Mouse (Mus musculus): ENCODE results near the gene Eps8l3. TPM values are rescaled to one million over a fixed set of nuclear protein-coding genes. Genes with fewer than 3 reads are reported as not detected.
A peak's percentile ranks its signal among the peaks of the same experiment; 100 is the strongest.

Gene Eps8l3
- not detected for total RNA-seq (2021)
- long read RNA-seq, experiment 1: 0 reads
- long read RNA-seq, experiment 2: 0 reads

DNA sequence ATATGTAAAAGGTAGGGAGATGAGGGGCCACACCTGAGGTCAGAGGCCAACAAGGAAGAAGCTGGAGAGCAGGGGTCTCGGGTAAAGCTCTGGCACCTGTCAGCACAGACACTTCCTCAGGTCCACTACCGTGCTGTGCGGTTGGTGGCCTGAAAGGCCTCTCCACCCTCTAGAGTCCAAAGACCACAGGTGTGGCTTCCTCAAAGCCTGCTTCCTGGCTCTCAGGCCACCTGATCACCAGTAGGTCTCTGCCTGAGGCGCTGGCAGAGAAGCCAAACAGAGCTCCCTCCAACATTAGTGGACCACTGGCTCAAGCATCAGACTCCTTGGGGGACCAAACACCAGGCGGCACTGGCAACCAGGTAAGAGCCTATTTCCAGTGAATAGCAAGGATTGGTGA, at the start of gene Eps8l3:
Eps8l3 (plus strand) TSS at position 225 of the 400 bp plus-strand sequence.
- DNase-seq: no peak

DNA sequence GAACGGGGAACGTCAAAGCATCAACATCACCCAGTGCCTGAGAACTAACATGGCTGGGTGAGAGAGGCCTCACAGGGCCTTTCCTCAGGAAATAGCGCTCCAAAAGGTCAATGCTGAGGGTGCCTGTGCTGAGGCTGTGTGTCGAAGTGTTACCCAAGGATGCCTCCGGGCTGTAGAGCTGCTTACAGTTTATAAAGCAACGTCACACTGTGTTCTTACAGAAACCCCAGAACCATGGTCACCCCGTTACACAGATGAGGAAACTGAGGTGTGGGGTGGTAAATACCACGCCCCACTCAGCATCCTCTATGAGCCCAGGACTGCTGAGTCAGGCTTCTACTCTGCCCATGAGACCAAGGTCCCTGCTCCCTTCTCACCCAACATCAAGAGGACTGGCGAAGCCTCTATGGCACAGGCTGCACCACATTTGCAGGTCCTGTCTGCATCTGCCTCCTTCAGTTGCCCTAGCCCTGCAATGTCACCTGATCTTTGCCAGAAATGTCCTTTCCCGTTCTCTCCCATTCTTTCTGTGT, 49.1 kb upstream of the Eps8l3 start:
- DNase-seq: no peak

DNA sequence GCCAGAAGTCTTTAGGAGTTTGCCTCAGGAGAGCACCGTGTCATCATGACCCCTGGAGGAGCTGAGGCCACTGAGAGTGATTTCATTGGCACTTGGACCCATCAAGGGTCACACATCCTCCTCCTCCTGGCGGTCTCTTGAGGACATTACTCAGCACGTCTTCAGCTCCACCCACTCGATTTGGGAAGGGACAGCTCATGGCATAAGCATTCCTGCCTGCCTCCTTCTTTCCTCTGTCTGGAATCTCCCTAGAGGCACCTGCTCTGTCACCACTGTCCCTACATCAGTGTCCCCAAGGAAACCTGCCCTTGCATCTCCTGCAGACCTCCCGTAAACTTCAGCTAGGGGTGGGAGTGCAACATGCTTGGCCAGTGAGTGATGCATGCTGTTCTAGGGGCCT, 48.5 kb upstream of the Eps8l3 start:
- no peak for DNase-seq

DNA sequence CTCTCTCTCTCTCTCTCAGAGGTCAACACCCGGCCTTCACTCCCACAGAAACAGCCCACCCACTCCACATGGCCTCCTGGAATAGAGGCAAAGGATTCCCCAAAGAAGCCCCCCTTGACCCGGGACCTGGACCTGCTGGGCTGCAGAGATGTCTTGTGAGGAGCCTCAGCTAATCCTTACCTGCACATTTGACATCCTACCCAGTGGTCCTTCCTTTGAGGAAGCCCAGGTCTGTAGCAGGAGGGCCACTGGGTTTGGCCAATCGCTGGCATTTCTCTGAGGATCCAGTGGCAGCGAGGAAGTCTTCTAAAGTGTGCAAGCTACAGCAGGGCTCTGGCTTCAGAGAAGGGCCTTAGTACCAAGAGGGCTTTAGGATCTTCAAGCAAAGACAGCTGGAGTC, 48.0 kb upstream of the Eps8l3 start:
- no peak for DNase-seq

DNA sequence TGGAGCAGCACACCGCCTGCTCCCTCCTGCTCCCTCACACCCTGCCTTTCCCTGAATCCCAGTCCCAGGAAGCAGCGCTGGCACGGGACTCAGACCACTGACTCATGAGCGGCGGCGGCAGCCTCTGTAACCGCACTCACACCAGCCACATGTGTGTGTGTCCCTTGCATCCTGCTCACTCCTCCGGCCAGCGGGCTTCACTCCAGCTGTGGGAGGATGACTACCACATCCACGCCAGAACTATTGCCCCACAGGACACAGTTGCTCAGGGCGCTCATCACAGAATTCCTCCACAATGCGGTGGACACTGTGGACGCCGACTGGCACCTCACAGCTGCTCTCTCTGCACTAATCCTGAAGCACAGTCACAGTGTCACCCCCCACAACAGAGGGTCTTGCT, 47.4 kb upstream of the Eps8l3 start:
- DNase-seq: peak; percentile 27 to 50

DNA sequence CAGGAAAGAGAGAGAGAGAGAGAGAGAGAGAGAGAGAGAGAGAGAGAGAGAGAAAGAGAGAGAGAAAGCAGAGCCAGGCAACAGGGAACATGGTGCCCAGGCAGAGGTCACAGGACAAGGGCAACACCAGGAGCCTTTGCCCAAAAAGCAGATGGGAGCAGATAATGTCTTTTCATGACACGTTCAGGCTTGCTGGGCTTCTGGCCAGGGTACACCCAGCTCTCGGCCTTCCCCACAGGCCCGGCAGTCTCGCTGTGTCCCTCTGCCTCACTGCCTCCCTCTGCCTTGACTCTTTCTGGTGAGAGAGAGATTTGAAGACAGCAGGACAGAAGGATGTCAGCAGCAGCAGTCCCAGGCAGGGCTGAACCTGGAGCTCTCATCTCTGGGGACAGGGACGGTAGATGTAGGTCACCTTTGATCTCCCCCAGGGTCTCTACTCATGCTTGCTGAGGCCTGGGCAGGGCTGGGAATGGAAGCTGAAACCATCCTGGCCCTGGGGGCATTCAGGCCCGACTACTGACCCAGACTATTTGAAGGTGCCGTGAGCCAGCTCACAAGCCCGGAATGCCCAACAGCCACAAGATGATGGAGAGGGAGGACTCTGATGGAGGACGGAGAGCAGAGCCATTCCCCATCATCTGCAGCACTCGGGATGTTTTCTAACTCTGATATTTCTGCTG, 45.0 kb upstream of the Eps8l3 start:
- DNase-seq: peak in 1 of 2 experiments; percentile 72

DNA sequence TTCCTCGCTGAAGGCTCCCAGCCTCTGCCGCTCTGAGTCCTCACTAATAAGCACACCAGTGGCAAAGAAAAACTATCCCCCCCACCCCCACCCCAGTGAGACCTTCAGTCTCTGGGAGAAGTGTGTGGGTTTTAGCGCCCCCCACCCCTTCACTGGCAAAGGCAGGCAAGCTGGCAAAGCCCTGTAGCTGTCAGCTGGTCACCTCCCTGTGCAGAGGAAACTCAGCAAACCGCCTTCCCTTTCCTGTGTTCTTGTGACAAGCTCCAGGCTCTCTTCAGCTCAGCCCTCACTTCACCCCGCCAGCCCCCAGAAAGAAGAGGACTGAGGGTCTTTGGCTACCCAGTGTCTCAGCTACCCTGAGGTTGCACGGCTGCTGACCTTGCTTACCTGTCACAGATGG, 44.4 kb upstream of the Eps8l3 start:
- no peak for DNase-seq

DNA sequence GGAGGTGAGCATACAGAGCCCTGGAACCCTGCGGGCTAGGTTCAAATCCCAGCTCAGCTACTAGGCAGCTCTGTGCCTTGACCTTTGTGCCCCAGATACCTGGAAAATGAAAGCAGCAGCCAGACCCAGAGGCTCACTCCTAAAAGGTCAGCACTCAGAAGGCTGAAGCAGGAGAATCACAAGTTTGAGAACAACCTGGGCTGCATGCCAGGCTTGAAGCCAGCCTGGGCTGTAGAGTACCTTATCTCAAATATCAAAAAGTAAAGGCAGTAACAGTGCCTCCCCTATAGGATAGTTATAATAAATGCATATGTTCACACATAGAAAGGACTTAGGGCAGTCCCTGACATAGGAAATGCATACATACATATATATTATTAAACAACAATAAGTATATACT, 43.7 kb upstream of the Eps8l3 start:
- DNase-seq: no peak

DNA sequence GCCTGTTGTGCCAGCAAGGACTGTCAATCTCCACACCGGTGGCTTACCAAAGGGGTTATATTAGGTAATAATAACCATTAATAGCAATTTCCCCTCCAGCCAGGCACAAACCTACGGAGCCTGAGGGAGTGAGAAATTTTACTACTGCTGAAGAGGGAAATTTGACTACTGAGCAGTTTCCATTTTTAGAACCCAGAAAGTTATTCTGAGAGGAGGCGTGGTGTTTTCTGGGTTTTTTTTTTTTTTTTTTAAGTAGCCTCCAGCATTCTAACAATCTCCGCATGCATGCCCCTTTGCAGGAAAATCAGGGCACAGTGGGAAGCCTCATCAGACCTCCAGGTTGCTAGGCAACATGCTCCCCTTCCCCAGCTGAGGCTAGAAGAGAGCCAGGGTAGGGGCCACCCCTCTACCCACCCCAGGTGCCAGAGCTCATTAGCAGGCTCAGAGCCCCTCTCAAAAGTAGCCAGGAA, 43.1 kb upstream of the Eps8l3 start:
- no peak for DNase-seq

DNA sequence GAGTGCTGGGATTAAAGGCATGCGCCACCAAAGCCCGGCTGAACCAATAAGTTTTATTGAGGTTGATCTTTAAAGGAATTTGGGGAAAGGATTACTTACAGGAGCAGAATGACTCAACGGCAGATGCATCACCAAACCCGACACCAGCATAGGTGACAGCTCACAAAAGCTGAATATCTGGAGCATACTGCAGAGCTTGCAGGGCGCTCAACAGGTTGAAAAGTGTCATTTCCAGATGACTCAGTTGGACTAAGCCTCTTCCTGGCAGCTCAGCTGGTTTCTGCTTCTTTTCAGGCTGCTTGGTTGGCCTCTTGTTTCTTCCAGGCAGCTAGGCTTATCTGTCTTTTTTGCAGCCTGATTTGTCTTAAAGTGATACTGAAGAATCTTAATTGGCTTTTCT, 41.7 kb upstream of the Eps8l3 start:
- no peak for DNase-seq

DNA sequence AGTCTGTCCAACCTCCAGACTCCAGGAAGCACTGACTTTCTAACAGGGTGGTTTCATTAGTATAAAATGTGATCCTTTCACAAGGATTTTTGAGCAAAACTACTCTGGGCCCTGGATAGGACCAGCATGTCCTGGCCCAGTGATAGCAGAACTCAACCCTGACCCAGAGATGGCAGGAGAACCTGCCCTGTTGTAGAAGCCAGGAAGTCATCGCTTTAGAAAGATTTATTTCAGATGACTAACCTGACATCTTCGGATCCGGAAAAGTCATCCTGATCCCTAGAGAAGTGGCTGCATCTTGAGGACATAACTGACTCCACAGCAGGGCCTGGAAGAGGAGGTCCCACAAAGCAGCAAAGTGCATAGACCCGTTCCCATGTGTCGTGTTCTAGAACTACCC, 37.2 kb upstream of the Eps8l3 start:
- peak in 1 of 2 experiments; percentile 27 for DNase-seq

DNA sequence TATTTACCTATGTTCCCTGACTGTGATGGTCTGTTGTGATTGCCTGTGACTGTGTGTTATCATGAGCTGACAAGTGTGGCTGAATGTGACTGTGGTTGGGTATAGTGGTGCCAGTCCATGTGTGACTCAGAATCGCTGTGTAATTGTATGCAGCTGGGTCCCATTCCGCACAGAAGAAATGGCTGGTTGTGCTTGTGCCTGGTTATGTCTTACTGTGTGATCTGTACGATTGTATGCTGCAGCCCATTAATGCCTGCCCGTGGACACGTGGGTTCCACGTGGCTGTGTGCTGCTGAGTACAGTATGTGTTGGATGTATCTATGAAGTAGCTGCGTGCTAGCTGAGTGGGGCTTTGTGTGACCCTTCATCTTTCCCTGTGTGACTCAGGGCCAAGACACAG, 36.2 kb upstream of the Eps8l3 start:
- DNase-seq: no peak

DNA sequence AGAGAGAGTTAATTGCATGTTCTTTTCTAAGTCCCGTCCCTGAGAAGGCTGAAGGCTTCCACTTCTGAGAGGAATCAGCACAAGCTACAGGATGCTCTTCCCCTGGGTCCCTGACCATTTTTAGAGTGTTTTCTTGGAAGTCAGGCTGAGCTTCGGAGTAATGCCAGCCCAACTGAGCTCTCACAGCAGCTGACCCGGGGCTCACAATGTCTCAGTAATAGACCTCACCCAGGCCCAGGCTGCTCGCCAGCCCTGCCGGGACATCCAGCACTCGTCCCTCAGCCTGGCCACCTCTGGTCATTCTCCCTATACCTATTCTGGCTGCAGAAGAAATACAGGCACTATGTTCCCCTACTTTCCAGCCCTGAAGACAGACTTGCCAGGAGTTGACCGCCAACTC, 35.7 kb upstream of the Eps8l3 start:
- peak in 1 of 2 experiments; percentile 37 for DNase-seq

DNA sequence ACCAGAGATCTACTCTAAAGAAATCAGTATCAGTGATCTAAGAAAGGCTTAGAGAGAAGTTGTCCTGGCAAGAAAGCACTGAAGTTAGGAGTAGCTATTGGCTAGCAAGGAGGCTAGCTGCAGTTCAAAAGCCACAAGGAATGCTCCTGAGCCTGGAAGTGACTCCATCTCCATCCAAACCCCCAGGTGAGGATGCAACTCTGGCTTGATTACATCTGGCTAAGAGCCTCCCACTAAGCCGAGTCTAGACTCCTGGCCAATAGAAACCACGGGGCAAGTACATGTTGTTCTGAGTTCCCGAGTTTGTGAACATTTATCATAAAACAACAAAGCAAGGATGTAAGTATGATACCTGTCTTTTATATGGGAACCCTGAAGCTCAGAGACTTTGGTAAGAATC, 33.6 kb upstream of the Eps8l3 start:
- no peak for DNase-seq

DNA sequence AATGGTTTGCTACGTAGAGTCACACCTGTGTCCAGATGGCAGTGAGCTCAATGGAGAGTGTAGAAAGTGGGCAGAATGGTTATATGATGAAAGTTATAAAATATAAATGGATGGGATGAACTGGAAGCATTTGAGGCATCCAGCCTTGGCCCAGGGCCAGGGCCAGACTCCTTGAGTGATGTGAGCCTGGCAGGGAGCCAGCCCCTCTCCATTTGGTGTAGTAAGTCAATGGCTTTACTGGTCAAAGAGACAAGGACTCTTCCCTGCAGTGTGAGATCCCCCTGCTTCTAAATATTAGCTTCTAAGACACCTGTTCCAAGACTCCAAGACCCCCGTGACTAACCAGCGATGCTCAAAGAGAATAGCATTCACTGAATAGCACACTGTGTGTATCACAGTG, 33.0 kb upstream of the Eps8l3 start:
- DNase-seq: peak; percentile 80 to 82

DNA sequence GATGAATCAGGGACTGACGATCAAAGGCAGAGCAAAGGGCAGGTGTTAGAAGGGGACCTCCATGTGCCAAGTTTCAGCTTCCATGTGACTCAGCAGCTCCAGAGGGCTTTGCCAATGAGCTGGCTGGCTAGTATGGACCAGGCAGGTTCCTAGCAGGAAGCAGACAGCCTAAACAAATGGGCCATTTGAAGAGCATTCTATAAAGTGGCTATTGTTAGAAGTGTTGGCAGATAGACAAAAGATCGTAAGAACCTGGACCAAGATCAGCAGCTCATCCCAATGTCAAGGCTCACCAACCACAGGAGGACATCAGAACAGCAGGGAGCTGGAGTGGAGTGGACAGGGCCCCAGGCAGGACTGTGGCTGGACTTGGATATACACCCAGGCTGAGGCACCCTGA, 32.5 kb upstream of the Eps8l3 start:
- peak in 1 of 2 experiments; percentile 17 for DNase-seq

DNA sequence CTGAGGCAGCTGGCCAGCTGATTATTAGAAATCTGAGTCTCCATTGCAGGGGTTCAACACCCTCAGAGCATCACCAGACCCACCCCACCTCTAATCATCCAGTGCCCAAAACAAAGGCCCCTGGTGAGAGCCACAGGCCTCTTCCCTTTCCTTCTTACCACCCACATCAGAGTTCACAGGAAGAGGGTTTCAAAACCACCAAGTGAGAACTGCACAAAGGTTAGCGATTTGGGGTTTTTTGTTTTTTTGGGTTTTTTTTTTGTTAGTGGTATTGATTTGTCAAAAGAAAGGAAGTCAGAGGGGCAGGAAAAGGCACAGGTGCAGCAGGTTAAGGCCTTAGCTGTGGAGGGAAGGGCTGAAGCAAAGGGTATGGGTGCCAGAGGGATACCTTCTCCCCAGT, 30.9 kb upstream of the Eps8l3 start:
- no peak for DNase-seq

DNA sequence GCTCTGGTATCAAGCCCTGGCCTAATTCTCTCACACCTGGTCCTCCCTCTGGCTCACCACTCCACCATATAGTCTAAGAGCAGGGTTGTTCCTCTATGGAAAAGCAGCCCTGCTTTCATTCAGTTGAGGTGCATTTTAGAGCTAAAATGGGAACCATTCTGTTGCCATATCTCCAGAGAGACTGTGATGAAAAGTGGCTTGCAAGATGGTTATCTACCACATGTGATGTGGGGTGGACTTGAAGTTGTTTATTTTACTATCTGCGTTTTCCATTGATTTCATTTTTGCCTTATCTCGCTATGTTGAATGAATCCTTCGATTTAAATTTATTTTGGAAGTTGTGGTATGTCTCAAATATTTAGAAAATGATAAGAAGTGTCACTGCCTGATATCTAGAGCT, 30.2 kb upstream of the Eps8l3 start:
- DNase-seq: no peak

DNA sequence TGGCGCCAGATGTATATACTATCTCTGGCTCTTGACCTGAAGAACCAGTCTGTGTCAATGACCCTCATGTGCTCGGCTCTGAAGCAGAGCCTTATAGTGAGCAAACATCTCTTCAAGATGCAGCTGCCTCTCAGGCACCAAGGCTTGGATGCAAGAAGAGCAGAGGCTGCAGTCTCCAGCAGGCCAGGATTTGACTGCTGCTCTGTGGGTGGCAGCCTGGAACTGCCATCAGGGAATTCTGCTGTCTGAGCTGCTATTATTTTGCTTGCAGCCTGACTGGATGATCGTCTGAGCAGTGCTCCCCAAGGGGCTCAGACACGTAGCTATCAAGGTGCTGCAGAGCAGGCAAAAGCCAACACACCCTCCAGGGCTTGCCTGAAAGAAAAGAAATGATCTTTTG, 28.9 kb upstream of the Eps8l3 start:
- no peak for DNase-seq

DNA sequence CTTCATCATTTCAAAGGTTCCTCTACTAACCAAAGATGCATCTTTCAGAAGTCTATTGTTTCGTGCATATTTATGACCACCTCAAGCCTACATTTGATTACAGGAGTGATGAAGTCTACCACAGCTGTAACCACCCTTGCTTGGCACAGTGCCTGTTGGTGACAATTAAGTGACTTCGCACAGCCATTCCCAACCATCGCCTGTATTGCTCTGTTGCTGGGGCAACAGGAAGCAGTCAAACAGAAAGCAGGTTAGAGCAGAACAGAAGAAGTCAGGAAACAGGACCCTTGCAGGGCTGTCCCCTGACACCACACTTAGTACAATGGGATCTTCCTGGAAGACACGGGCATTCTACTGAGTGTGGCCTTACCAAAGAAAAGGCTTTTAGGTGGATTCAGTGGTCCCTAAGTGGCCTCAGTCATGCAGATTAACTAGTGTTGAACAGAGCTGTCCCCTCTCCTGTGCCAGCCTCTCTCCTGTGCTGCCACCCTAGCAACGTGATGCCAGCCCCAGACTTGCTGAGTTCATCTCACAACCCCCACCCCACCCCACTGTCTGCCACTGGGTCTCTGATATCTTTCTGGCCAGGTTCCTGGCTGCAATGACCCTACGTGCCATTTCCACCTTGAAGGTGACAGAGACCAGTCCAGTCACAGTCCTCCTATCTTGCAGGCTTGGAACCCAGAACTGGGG, 27.9 kb upstream of the Eps8l3 start:
- no peak for DNase-seq

DNA sequence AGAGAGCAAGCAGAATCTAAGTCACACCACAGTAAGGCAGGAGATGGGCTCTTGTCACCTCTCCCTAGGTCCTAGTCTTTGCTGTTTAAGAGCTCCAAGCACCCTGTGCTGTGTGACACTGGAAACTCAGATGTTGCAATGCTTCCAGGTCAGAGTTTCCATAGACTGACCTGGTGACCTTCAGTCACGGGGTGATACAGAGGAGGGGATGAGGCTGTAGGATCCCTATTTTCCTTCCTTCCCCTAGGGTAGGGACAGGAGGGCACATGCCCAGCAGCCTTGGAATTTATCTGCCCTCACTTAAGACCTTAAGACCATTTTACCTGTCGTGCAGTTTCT, 27.4 kb upstream of the Eps8l3 start:
- DNase-seq: no peak

DNA sequence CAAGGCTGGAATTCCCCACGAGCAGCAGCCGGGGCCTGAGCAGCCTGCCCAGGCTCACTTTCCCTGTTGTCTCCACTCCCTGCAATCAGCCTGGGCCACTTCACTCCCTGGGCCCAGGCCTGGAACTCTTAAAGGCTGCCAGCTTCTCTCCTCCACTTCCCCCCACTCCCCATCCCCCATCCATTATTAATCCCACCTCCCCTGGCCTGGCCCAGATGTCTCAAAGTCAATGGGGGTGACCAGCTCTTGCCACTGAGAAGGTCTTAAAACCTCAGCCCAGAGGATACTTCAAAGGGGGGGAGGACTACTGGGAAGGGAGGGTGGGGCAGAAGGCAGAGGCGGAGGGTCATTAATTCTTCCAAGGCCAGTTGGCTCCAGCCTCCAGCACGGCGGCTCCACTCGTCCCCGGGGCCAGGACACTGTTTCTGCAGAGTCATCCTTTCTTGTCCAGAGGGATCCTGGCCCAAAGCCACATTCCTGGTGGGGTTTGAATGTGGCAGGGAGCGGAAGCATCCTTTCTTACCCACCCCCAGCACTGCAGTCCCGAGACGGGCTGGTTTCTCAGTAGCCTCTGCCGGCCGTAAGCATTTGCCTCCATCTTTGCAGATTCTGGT, 26.5 kb upstream of the Eps8l3 start:
- DNase-seq: peak; percentile 86 to 88

DNA sequence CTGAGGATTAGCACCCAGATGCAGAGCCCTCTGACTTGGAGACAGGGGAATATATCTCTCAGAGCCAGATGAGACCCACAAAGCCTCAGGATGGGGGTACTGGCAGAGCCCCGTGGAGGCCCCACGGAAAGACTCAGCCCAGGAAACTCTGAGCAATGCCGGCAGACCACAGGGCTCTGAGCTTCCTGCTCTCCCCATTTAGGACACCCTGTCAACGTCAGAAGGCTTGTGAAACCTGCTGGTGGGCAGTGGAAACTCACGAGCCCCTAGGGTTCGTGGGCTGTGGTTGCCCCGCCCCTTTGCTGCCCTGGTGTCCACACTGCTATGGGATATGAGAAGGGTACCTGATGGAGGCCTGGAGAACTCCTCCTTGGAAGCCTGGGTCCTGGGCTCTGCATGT, 24.2 kb upstream of the Eps8l3 start:
- DNase-seq: no peak

Data from adrenal gland, postnatal 36 days (tissue).